Mouse (Mus musculus) duodenum, adult 2 months (tissue): ENCODE data around the gene Krt42. TPM values are rescaled to one million over a fixed set of nuclear protein-coding genes. Genes with fewer than 3 reads are reported as not detected.

ENCODE experiments used
- polyA plus RNA-seq: library from polyadenylated mRNA; depleted of rRNA; stranded (reverse); fragments of >200 nt; gene quantifications from 2 replicates; pipeline ENCODE4 v1.2.3, GENCODE M21; 2012; ENCODE audit warnings: low replicate concordance; rRNA removed

Krt42 gene
- polyA plus RNA-seq, result not detected in 2 replicates

GRCm38 (mm10) chr11:100269821-100270332 lies at the start of gene Krt42:
Gene Krt42, minus strand, starts transcription at chr11:100269871.

GRCm38 (mm10) chr11:100260514-100261234 lies 9.0 kb downstream of the Krt42 start, which contains the start of gene Krt17:
Gene Krt17, minus strand, starts transcription at chr11:100261029.

GRCm38 (mm10) chr11:100248852-100249465 lies 20.7 kb downstream of the Krt42 start, which contains the start of gene Krt16:
Gene Krt16, minus strand, starts transcription at chr11:100248902.

Other genes with a start within 250 kb of the Krt42 start
- gene Krt33b, start 240.0 kb downstream of the Krt42 start, polyA plus RNA-seq, result not detected in 2 replicates
- not detected in 2 replicates for gene Krt34, start 228.3 kb downstream of the Krt42 start, polyA plus RNA-seq
- gene Krt31, start 219.3 kb downstream of the Krt42 start, polyA plus RNA-seq, result 0.09 and 0.17 TPM in 2 replicates
- 0.18 TPM in 1 of 2 replicates, not detected in the other for gene Krt32, start 181.6 kb downstream of the Krt42 start, polyA plus RNA-seq
- not detected in 2 replicates for gene Krt35, start 173.6 kb downstream of the Krt42 start, polyA plus RNA-seq
- gene Krt36, start 164.2 kb downstream of the Krt42 start, polyA plus RNA-seq, result 0.11 TPM in 1 of 2 replicates, not detected in the other
- gene Krt13, start 148.3 kb downstream of the Krt42 start, polyA plus RNA-seq, result 0.24 and 2.1 TPM in 2 replicates
- gene Krt15, start 133.9 kb downstream of the Krt42 start, polyA plus RNA-seq, result 0.12 and 0.37 TPM in 2 replicates
- 1,125 and 1,286 TPM in 2 replicates for gene Krt19, start 121.2 kb downstream of the Krt42 start, polyA plus RNA-seq
- not detected in 2 replicates for gene Krt9, start 76.6 kb downstream of the Krt42 start, polyA plus RNA-seq
- 0.05 and 0.34 TPM in 2 replicates for gene Krt14, start 62.3 kb downstream of the Krt42 start, polyA plus RNA-seq
- not detected in 2 replicates for gene Krt16, start 21.0 kb downstream of the Krt42 start, polyA plus RNA-seq
- gene Krt17, start 8.8 kb downstream of the Krt42 start, polyA plus RNA-seq, result 0.13 and 0.21 TPM in 2 replicates
- 94.6 and 104 TPM in 2 replicates for gene Eif1, start 50.0 kb upstream of the Krt42 start, polyA plus RNA-seq
- 1.2 and 240 TPM in 2 replicates for gene Gast, start 64.5 kb upstream of the Krt42 start, polyA plus RNA-seq
- 3.5 and 3.6 TPM in 2 replicates for gene Hap1, start 86.3 kb upstream of the Krt42 start, polyA plus RNA-seq
- 369 and 374 TPM in 2 replicates for gene Jup, start 127.9 kb upstream of the Krt42 start, polyA plus RNA-seq
- gene P3h4, start 145.0 kb upstream of the Krt42 start, polyA plus RNA-seq, result 10.5 and 15.2 TPM in 2 replicates
- 10.9 and 14.3 TPM in 2 replicates for gene Fkbp10, start 145.8 kb upstream of the Krt42 start, polyA plus RNA-seq
- gene Nt5c3b, start 171.9 kb upstream of the Krt42 start, polyA plus RNA-seq, result 5.7 and 20.7 TPM in 2 replicates
- not detected in 2 replicates for gene Klhl10, start 172.0 kb upstream of the Krt42 start, polyA plus RNA-seq
- 0.66 and 1.8 TPM in 2 replicates for gene Klhl11, start 202.9 kb upstream of the Krt42 start, polyA plus RNA-seq